Mouse (Mus musculus) E14TG2a.4 (cell line): ENCODE data around the gene Mettl7a2.

Experiments used
- CTCF ChIP-seq: conservative IDR thresholded peaks from 2 replicates; pipeline ENCODE4 v1.5.1; 2014; ENCODE audit warnings: low read length
- POU5F1 ChIP-seq: IDR thresholded peaks from 2 replicates; pipeline ENCODE4 v1.6.1; 2014; ENCODE audit warnings: low read length, borderline replicate concordance

DNA sequence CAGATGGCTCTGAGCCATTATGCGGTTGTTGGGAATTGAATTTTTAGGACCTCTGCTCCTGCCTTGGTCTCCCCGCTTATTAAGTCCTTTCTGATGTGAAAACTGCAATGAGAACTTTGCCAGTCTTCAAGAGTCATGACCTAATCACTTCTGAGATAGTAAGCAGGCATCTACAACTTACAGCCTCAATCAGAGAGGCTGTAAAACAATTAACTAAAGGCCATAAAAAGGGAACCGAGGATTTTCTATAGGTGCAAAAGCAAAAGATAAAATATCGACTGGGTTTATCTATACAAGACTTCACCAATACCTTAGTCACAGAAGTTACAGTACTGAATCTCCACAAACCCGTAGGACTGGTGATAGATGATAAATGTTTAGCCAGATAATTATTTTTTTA is 2.9 kb downstream of the Mettl7a2 start:
- TF ChIP-seq CTCF (no peak), POU5F1 (no peak)
